Mouse (Mus musculus): Measurements from ENCODE around the gene Hlcs. TPM values are rescaled to one million over a fixed set of nuclear protein-coding genes. Genes with fewer than 3 reads are reported as not detected.
"Not testable (repeated sequence)": the region's sequence is repeated elsewhere in the genome, so short reads cannot be mapped to it uniquely, and the experiment has no call there.

The Hlcs gene
- 10 to 100 TPM; 20.6 to 23.1 TPM for total RNA-seq (2021)
- long read RNA-seq, experiment 1, partial matches to known transcripts = 1 of 4 reads
- long read RNA-seq, experiment 1, other reads (novel, unspliced or antisense) = 2 of 4 reads
- long read RNA-seq, experiment 2, full-length matches to known transcripts = 6 of 11 reads
- long read RNA-seq, experiment 2, partial matches to known transcripts = 2 of 11 reads
- long read RNA-seq, experiment 2, other reads (novel, unspliced or antisense) = 3 of 11 reads

DNA sequence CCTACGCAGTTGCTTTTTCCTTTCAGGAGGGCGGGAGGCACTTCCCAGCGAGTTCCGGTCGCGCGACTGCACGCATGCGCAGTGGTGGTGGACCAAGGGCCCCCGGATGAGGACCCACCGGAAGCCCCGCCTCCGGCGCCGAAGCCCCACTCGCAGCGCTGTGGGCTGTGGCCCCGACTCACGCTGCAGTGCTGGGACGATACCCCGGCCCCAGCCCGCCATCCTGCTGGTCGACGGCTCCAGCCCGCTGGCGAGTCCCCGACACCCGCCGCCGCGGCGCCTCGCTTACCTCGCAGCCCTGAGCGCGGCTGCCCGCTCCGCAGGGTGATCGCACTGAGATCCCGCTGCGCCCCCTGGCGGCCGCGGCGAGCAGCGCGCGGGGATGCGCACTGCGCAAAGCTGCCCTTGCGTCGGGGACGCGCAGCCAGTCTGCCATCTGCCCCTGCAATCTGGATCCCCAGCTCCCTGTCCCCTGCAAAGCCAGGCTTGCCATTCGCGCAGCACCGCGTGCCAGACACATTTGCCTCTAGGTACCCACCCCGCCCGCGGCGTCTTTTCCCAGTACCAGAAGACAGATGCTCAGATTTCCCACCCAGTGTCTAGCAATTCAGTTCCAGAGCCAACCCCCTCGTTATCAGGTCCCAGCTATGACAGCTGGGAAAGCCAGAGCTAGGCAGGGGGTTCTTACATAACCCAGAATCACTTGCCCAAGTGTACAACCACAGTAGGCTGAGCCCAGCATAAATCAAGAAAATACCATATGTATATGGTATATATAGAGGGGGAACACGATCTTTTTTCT is at the start of gene Hlcs:
TSS of gene Hlcs (minus strand) at position 343 of the 802 bp plus-strand sequence.
- peak; percentile 96 to 98 for DNase-seq (ENCODE audit: low spot score in 2 of 2)

DNA sequence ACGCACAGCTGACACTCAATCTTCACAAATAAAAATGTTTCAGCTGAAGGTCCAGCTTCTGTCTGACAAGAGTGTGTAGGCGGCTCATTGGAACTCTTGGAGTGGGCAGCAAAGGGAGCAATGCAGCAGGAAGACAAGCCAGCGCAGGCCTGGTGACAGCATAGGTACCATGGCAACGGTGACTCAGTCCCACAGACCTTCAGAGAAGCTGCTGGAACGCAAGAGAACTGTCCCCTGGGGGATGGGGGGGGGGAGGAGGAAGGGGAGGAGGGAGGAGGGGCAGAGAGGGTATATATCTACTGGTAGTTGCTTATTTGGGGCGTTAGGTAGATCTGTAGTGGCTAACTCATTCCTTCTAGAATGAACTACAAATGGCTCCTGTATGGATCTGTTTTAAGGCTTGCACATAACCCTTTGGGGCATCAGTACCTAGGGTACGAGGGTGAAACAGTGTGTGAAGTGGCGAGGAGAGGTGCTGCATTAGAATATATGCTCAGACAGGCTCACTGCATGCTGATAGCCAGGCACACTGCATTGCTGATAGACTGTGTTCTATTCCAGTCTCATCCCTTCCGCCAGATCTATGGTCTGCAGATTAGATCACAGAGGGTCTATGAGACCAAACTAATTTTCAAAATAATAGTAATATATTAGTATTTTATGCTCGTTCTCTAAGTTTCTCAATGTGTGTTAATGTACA is 49.0 kb upstream of the Hlcs start:
- peak; percentile 31 to 51 for DNase-seq (ENCODE audit: low spot score in 2 of 2)

DNA sequence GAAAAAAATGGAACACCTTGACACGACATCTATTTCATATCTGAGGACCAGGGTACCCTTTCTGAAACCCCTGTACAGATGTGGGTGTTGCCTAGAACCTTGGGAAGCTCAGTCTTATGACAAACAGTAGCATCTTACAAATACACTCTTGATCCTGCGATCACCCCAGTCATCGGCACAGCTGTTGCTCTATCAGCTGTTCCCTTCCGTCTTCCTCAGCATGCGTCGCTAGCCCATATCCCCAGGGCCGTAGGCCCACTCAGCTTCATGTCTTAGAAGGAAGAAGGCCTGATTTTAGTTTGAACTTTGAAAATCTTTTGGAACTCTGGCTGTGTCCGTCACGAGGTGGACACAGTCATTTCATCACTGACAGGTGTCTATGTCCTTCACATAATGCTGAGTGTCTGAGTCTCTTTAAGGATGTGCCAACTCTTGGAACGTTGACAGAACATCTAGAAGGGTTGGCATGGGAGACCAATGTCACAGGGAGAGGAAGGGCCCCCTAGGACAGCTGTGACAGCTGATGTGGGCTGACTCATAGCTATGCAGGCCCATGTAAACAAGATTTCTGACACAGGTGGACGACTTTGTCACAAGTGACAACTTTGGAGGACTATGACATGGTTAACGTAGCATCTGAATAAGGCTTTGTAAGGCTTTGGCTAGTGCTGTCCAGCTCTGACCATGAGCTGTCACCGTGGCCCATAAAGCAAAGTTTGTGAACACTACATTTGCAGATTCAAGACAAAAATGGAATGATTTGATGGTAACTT is 47.4 kb upstream of the Hlcs start:
- DNase-seq (ENCODE audit: low spot score in 2 of 2) = no peak

DNA sequence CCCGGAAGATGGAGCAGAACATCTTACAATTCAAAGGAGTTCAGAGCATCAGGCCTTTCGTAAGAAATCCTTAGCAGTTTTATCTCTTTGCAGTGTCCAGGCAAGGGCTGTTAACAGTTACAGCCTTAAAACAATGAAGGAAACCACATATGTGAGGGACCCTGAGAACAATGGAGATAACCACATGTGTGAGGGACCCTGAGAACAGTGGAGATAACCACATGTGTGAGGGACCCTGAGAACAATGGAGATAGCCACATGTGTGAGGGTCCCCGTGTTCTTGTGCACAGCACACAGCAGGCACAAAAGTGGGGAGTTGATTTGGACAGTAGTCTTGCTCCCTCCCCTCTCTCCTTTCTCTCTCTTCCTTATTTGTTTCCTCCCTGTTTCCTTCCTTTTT is 44.7 kb upstream of the Hlcs start:
- no peak for DNase-seq (ENCODE audit: low spot score in 2 of 2)

DNA sequence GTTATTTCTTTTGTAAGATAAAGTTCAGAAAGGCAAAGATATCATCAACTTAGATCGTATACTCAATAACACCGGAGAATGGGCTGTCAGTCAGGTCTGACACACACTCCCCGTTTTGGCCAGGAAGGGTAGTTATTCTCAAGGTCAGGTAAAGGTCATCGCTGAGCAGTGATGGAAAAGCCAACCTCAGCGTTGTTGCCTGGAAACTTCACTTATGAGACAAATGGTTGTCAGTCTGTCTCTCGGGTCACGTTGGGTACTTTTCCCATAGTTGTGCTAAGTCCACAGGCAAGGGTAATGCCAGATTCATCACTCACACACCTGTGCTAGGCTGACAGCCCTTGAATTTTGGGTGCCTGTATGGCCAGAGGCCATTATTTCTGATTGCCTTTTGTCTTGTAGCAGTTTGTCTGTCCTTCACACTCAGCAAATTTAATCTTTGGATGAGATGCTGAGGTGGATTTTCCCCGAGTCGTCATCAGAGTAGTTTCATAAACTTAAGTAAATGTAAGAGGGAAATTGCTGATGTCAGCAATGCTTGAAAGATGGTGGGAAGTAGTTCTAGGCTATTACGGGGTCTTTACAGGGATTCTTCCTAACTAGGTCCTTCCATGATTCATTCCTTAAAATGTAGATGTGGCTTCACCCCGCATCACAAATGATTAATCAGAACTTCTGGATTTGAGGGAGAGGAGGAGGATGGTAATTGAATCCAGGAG is 43.6 kb upstream of the Hlcs start:
- DNase-seq (ENCODE audit: low spot score in 2 of 2) = no peak

DNA sequence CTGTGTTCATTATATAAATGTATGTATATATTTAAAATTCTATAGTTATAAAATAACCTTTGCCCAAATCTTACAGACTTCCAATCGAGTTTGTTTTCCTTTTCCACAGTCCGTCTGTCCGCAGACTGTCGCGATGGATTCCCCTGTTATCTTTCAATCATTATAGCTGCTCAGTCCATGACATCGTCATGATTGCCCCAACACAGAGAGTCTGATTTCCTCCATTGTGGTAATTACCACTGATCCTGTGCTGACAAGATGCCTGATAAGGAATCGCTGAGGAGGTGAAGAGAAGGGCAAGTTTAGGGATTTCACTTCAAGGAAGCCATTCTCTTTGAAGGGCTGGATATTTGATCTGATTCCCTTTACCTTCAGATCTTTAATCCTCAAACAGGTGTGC is 42.7 kb upstream of the Hlcs start:
- no peak for DNase-seq (ENCODE audit: low spot score in 2 of 2)

DNA sequence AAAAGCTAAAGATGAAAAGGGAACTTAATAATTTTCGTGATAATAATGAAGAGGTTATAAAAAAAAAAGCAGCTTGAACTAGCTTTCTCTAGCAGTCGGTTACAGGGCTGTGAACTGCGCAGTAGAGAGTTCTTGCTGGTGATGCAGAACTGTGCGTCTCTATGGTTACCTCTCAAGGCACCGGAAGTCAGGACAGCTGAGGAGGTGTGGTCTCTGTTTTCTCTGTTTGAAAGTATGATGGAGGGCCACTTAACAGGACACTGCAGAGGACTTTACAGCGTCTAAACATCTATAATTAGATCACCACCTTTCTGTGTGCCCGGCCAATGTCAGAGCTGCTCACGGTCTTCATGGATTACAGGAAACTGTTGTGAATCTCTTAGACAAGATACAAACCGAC is 41.1 kb upstream of the Hlcs start:
- DNase-seq (ENCODE audit: low spot score in 2 of 2) = no peak

DNA sequence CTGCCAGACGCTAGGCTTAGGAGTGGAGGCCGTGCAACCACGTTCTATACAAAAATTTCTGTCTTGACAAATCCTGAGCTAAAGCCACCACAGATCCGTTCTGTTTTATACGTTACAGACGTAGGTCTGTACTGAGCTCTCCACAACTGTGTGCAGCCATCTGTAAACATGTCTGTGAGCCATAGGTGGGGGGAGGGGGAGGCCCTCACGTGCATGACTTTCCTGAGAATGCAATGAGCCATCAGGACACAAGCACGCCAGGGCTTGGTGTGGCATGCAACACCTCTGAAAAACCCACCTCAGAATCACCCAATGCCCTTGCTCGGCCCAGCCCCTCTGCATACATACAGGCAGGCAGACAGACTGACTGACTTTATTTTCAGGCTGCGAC is 36.9 kb upstream of the Hlcs start:
- no peak for DNase-seq (ENCODE audit: low spot score in 2 of 2)

DNA sequence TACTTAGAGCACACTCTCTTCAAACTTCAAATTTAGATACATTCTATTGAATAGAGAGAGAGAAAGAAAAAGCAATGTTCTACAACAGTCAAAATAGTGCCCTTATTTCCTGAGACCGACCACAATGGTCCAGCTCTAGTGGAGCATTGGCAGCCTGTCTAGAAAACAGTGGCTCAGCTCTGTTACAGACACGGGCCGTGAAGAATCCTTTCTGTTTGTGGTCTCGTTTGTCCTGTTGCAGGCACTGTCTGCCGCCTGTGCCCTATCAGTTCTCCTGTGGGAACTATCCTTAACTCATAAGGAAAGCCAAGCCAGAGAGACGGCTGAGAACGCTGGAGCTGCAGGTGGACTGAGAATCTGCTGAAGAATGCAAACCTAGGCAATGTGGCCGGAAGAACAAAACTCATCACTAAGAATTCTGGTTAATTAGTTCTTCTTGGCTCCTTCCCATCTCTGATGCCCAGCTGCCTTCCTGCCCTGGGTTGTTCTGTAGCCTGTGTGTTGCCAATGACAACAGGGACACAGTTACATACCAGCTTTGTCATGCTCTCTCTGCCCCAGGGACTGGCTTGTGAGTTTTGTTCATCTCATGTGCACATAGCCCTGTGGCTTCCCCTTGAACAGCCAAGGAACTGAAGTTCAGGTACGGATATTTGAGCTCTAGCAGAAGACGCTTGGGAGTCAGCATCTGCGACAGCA is 36.4 kb upstream of the Hlcs start:
- no peak for DNase-seq (ENCODE audit: low spot score in 2 of 2)

DNA sequence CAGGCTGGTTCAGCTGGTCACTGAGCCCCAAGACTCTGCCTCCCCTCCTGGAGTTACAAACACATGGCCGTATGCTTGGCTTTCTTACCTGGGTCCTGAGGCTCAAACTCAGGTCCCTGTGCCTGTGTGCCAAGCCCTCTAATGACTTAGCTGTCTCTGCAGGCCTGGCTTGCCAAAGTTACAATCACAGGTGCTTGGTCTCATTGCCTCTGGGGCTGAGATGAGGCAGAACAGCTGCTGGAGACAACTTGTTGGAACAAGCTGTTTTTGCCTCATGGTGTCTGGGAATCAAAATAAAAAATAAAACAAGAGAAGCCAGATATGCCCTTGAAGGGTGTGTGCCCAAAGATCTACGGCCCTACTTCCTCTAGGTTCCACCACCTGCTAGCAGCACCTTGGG is 35.4 kb upstream of the Hlcs start:
- no peak for DNase-seq (ENCODE audit: low spot score in 2 of 2)

DNA sequence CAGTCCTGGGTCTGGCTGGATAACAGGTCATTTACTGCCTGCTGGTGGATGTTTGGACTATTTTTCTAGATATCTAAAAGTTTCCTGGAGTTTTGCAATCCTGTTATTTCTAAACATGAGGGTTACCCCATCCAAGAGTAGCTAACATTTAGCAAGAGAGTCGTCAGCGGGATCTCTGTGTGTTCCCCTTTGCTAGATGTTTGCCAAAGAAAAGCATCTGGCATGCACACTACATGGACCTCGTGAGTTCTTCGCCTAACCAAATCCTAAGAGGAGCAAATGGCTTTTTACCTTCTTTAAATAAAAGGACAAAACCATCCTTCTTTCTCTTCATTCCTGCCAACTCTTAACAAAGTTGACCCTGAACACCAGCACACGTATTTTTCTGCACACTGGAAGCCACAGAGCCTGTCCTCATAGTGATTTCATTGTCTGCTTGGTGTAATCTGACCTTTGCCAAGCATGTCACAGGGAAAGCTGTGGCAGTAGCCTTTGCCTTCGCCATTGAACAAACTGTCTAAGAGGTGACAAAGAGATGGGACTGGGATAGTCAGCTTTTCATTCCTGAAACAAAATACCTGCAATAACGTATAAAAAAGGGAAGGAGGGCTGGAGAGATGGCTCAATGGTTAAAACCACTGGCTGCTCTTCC is 33.8 kb upstream of the Hlcs start:
- DNase-seq (ENCODE audit: low spot score in 2 of 2) = no peak

DNA sequence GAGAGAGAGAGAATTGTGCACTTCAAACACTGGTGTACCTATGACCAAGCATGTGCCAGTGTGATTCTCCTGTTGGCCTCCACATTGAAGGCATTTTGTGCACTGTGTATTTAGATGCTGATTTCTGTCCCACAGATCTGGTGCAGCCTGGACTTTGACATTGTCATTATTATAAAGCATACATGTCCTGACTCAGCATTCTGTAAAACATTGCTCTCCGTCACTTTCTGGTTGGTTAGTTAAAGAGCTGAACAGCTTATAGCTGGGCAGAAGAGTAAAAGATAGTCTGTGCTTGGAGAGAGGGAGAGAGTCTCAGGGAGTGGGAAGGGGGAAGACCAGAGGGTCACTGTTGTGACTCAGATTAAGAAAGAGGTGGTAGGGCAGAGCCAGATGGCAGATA is 32.4 kb upstream of the Hlcs start:
- no peak for DNase-seq (ENCODE audit: low spot score in 2 of 2)

DNA sequence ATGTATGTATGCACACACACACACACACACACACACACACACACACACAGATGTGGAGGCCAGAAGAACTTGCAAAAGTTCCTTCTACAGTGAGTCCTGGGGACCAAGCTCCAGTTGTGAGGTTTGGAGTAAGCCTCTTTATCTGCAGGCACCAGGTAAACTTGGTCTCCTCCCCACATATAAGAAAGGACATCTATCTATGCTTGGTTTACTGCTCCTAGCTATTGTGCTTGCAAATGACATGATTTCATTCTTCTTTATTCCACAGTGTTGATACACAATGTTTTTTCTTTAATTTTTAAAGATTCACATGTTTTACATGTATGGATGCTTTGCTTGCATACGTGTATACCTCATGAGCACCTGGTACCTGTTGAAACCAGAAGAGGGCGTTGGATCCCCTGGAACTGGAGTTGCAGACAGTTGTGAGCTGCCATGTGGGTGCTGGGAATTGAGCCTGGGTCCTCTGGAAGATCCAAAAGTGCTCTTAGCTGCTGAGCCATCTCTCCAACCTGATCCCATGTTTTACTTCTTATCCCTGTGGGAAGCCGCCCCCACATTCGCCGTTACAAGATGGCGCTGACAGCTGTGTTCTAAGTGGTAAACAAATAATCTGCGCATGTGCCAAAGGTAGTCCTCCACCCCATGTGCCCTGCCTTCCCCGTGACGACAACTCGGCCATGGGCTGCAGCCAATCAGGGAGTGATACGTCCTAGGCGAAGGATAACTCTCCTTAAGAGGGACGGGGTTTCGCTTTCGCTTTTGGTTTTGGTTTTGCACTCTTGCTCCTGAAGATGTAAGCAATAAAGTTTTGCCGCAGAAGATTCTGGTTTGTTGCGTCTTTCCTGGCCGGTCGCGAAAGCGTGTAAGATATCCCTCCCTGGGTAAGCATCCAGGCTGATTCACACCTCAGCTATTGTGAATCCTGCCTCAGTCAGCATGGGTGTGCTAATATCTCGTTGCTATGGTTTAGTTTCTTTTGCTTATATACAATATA is 26.1 kb upstream of the Hlcs start:
- DNase-seq (ENCODE audit: low spot score in 2 of 2) = not testable (repeated sequence)

DNA sequence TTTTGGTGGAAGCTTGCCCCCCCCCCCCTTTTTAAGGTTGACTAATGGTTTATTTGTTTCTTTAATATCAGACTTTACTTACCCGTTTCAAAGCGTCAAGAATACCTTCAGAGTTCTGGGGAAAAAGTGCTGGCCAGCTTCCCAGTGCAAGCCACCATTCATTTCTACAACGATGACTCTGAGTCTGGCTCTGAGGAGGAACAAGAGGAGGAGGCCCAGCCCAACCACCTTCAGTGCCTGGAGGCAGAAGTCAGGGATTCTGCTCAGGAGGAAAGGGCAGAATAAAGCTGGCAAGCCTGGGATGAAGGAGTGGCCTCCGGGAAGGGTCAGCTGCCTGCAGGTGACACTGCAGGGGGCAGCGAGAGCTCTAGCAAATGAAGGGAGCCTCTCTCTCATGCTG is 22.3 kb upstream of the Hlcs start:
- DNase-seq (ENCODE audit: low spot score in 2 of 2) = no peak

DNA sequence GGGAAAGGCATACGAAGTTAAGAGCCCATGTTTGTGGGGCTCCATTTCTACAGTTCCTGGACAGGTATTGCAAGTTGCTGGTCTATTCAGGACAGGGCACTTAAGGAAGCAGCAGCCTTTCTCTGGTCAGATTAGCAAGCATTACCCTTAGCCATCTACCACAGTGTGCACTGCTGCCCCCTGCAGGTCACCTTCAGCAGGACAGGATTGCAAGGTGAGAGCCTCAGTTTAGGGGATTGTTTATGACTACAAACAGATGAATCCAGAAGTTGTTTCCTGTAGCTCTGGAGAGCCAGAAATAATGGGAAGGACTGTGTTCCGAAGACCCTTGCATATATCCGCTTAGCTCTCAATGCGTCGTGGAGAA is 18.5 kb upstream of the Hlcs start:
- peak; percentile 30 to 53 for DNase-seq (ENCODE audit: low spot score in 2 of 2)

DNA sequence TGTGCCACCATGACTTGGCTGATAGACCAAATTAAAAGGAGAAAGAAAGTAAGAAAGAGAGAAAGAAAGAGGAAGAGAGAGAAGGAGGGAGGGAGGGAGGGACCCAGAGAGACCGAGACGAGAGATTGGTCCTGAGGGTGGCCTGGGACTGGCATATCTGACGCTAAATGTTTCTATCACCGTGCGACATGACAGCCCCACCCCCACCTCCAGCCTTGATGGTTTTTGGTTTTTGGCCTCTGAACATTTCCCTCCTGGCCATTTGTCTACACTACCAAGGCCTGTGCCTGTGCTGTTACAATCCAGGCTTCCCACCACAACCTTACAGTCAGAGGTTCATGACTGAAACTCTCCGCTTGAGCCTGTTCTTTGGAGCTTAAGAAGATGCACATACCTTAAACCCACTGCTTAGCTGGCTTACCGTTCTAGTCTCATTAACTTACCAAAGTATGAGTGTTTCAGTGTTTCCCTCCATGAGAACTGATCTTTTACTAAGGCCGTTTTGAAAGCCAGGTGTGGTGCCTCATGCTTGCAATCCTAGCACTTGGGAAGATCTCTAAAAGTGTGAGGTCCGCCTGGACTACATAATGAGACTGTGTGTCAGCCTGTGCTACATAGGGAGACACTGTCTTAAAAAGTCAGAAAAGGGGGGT is 18.0 kb upstream of the Hlcs start:
- DNase-seq (ENCODE audit: low spot score in 2 of 2) = no peak

DNA sequence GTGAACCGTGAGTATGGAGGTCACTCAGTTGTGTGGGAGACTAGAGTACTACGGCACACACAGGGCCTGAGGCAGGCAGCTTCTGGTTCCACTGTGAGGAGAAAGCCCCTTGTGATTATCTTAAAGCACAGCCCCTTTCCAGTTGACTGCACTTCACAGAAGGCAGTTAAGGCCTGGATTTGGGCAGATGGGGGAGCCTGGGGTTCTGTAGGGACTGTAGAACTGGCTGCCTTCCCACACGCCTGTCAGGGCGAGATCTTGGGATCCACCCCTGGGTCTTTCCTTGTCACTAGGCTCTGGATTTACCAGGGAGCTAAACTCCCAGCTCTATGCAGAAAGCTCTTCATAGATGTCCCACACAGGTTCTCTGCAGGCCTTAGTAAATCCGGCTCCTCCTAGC is 17.1 kb upstream of the Hlcs start:
- no peak for DNase-seq (ENCODE audit: low spot score in 2 of 2)
